ENCODE assay signal across 8 mouse cellular contexts in genomic region chr11:58171459-58172091, GRCm38 (mm10). TPM values are rescaled to one million over a fixed set of nuclear protein-coding genes. Genes with fewer than 3 reads are reported as not detected.
A peak's percentile ranks its signal among the peaks of the same experiment; 100 is the strongest.
DNase-seq lines count a peak whose midpoint lies in the region; ATAC-seq and TF ChIP-seq lines count a peak whose summit lies in the region.

Gene Mrpl22, plus strand, starts transcription at chr11:58171661.

- no peaks in the 10 kb centered on the region for H3K9me3 ChIP-seq in forebrain, embryonic 10.5 days
- H3K9me3 ChIP-seq in heart, embryonic 15.5 days (replicated peaks): no peaks in the 10 kb centered on the region
- peaks cover 2% of the 10 kb centered on the region; the same call in 1 of the 2 replicates for H3K9me3 ChIP-seq in liver, embryonic 14.5 days (ENCODE audit: control insufficient read depth, low read length)
- H3K9me3 ChIP-seq in neural tube, embryonic 11.5 days (ENCODE audit: control insufficient read depth, low read length): no peaks in the 10 kb centered on the region
- H3K9me3 ChIP-seq in stomach, postnatal 0 days (ENCODE audit: control insufficient read depth, low read length): no peaks in the 10 kb centered on the region

- H3K4me3 ChIP-seq in forebrain, embryonic 10.5 days: peak within 1 kb of the TSS; percentile 78
- peak within 1 kb of the TSS; percentile 69 for H3K4me3 ChIP-seq in heart, embryonic 15.5 days
- peak within 1 kb of the TSS; percentile 87 to 92 for H3K4me3 ChIP-seq in liver, embryonic 14.5 days (ENCODE audit: insufficient read depth in 1 of 2, low read depth in 2 of 2, low read length in 2 of 2)
- H3K4me3 ChIP-seq in neural tube, embryonic 11.5 days (ENCODE audit: low read depth, low read length): peak within 1 kb of the TSS; percentile 69
- peak within 1 kb of the TSS; percentile 70 for H3K4me3 ChIP-seq in stomach, postnatal 0 days (ENCODE audit: low read depth, low read length)

- TF ChIP-seq EP300 in liver, embryonic 14.5 days (IDR thresholded peaks at IDR 0.05; ENCODE audit: low read depth): no peak
- TF ChIP-seq EP300 in stomach, postnatal 0 days (optimal IDR thresholded peaks at IDR 0.05): no peak

- H3K27ac ChIP-seq in forebrain, embryonic 10.5 days: peak within 1 kb of the TSS; percentile 87
- peak within 1 kb of the TSS; percentile 6; the same call in 1 of the 2 replicates for H3K27ac ChIP-seq in heart, embryonic 15.5 days
- peak within 1 kb of the TSS; percentile 60 for H3K27ac ChIP-seq in liver, embryonic 14.5 days
- H3K27ac ChIP-seq in neural tube, embryonic 11.5 days (ENCODE audit: low read depth, low read length): no peak within 1 kb of the TSS; the same call in 1 of the 2 replicates
- peak within 1 kb of the TSS; percentile 81 for H3K27ac ChIP-seq in stomach, postnatal 0 days (replicated peaks)

- H3K4me1 ChIP-seq in forebrain, embryonic 10.5 days: peaks cover 26% of the 10 kb centered on the region
- H3K4me1 ChIP-seq in heart, embryonic 15.5 days (replicated peaks): peaks cover 22% of the 10 kb centered on the region
- H3K4me1 ChIP-seq in liver, embryonic 14.5 days (replicated peaks; ENCODE audit: control insufficient read depth in 2 of 2, insufficient read depth in 2 of 2, low read length in 1 of 2): peaks cover 13 to 22% of the 10 kb centered on the region in 2 experiments
- no peaks in the 10 kb centered on the region; the same call in 1 of the 2 replicates for H3K4me1 ChIP-seq in neural tube, embryonic 11.5 days (ENCODE audit: control insufficient read depth, insufficient read depth, low read length)
- 0 out of 2 replicates have a peak, but pooled peaks cover 3% of the 10 kb centered on the region for H3K4me1 ChIP-seq in stomach, postnatal 0 days (replicated peaks; ENCODE audit: control insufficient read depth, insufficient read depth)

- peaks cover 41% of the 10 kb centered on the region for H3K36me3 ChIP-seq in forebrain, embryonic 10.5 days (replicated peaks)
- peaks cover 35% of the 10 kb centered on the region for H3K36me3 ChIP-seq in heart, embryonic 15.5 days
- H3K36me3 ChIP-seq in liver, embryonic 14.5 days (replicated peaks; ENCODE audit: control insufficient read depth, insufficient read depth, low read depth): peaks cover 33% of the 10 kb centered on the region
- peaks cover 5% of the 10 kb centered on the region; the same call in 1 of the 2 replicates for H3K36me3 ChIP-seq in neural tube, embryonic 11.5 days (ENCODE audit: control insufficient read depth, insufficient read depth, low read length)
- peaks cover 14% of the 10 kb centered on the region; the same call in 1 of the 2 replicates for H3K36me3 ChIP-seq in stomach, postnatal 0 days (ENCODE audit: control insufficient read depth, insufficient read depth, low read length)

- no peaks in the 10 kb centered on the region for H3K27me3 ChIP-seq in forebrain, embryonic 10.5 days (ENCODE audit: poor library complexity, severe bottlenecking)
- H3K27me3 ChIP-seq in heart, embryonic 15.5 days: no peaks in the 10 kb centered on the region
- no peaks in the 10 kb centered on the region for H3K27me3 ChIP-seq in liver, embryonic 14.5 days (ENCODE audit: control insufficient read depth, insufficient read depth, low read length)
- H3K27me3 ChIP-seq in neural tube, embryonic 11.5 days (ENCODE audit: control insufficient read depth, insufficient read depth, low read length): no peaks in the 10 kb centered on the region
- H3K27me3 ChIP-seq in stomach, postnatal 0 days (ENCODE audit: control insufficient read depth, insufficient read depth, low read length): no peaks in the 10 kb centered on the region

- H3K9ac ChIP-seq in heart, embryonic 15.5 days: peak within 1 kb of the TSS; percentile 66
- H3K9ac ChIP-seq in liver, embryonic 14.5 days (replicated peaks): peak within 1 kb of the TSS; percentile 84
- peak within 1 kb of the TSS; percentile 71 for H3K9ac ChIP-seq in neural tube, embryonic 11.5 days (ENCODE audit: low read length)
- peak within 1 kb of the TSS; percentile 75 for H3K9ac ChIP-seq in stomach, postnatal 0 days (ENCODE audit: low read length)

- peak; percentile 87 to 89 for DNase-seq in CD8-positive naive resting alpha-beta T cell, adult 2 months (ENCODE audit: low read depth in 2 of 2, low spot score in 2 of 2)
- DNase-seq in c-Kit-positive CD71-negative TER-119-negative erythroid progenitor cells, embryonic 14.5 days (ENCODE audit: low read depth): peak; percentile 97
- DNase-seq in forebrain, embryonic 10.5 days (ENCODE audit: extremely low spot score, low spot score): peak; percentile 97
- peak; percentile 98 to 99 for DNase-seq in kidney, postnatal 25 days
- DNase-seq in liver, embryonic 14.5 days (ENCODE audit: low read depth in 3 of 3, low spot score in 3 of 3): peak; percentile 90 to 94 (median 93)
- peak; percentile 97 for DNase-seq in neural tube, embryonic 11.5 days (ENCODE audit: low spot score)
- peak; percentile 95 for DNase-seq in stomach, postnatal 0 days (ENCODE audit: low spot score)

- H3K4me2 ChIP-seq in heart, embryonic 15.5 days: peak within 1 kb of the TSS; percentile 74
- peak within 1 kb of the TSS; percentile 66 for H3K4me2 ChIP-seq in liver, embryonic 14.5 days (ENCODE audit: low read depth)
- H3K4me2 ChIP-seq in neural tube, embryonic 11.5 days (ENCODE audit: low read depth): peak within 1 kb of the TSS; percentile 63
- H3K4me2 ChIP-seq in stomach, postnatal 0 days (replicated peaks; ENCODE audit: low read depth): peak within 1 kb of the TSS; percentile 66

- peak; percentile 69 for ATAC-seq in heart, embryonic 15.5 days (replicated peaks; ENCODE audit: insufficient number of reproducible peaks, insufficient read depth, low FRiP score, low read depth)
- ATAC-seq in liver, embryonic 14.5 days (ENCODE audit: insufficient read depth): peak; percentile 75
- ATAC-seq in neural tube, embryonic 11.5 days (ENCODE audit: insufficient read depth, low FRiP score, low TSS enrichment): peak; percentile 73
- peak; percentile 82 for ATAC-seq in stomach, postnatal 0 days (ENCODE audit: low FRiP score, low TSS enrichment)

- WGBS in forebrain, embryonic 10.5 days: 1% methylated on average over 34 of the region's 34 CpGs
- under 1% methylated on average over 34 of the region's 34 CpGs for WGBS in heart, embryonic 15.5 days
- under 1% methylated on average over 34 of the region's 34 CpGs for WGBS in liver, embryonic 14.5 days (ENCODE audit: insufficient replicate concordance)
- WGBS in neural tube, embryonic 11.5 days: under 1% methylated on average over 34 of the region's 34 CpGs
- WGBS in stomach, postnatal 0 days: under 1% methylated on average over 34 of the region's 34 CpGs

- no peak; the same call in 1 of the 2 replicates for TF ChIP-seq CTCF in liver, embryonic 14.5 days (IDR thresholded peaks at IDR 0.05; ENCODE audit: low read depth)
- no peak for TF ChIP-seq CTCF in stomach, postnatal 0 days (IDR thresholded peaks at IDR 0.05; ENCODE audit: low read depth)

RNA-seq across cellular contexts. Expression of gene Mrpl22, which starts in this region (rescaled TPM):
- polyA plus RNA-seq in forebrain, embryonic 10.5 days (2016; fragmentation: Nextera tagmentation; extraction: Ambion mirVana): 141 and 146 TPM in 2 replicates
- polyA plus RNA-seq in heart, embryonic 15.5 days (2015; fragmentation: Nextera tagmentation; extraction: Ambion mirVana): 99.6 and 102 TPM in 2 replicates
- 53.3 and 66.0 TPM in 2 replicates for polyA plus RNA-seq in liver, embryonic 14.5 days (2012; rRNA removed)
- 101 and 102 TPM in 2 replicates for polyA plus RNA-seq in liver, embryonic 14.5 days (2014; fragmentation: Nextera tagmentation; extraction: Ambion mirVana)
- polyA plus RNA-seq in neural tube, embryonic 11.5 days (2014; fragmentation: Nextera tagmentation; extraction: Ambion mirVana): 123 and 138 TPM in 2 replicates
- polyA plus RNA-seq in stomach, postnatal 0 days (2015; fragmentation: Nextera tagmentation; extraction: Ambion mirVana): 96.3 and 98.6 TPM in 2 replicates
